Mouse (Mus musculus): ENCODE measurements around the gene Larp1b.
A peak's percentile ranks its signal among the peaks of the same experiment; 100 is the strongest.

Gene Larp1b

GRCm38 (mm10) chr3:41020687-41021086, 71.1 kb downstream of the Larp1b start:
- DNase-seq (ENCODE audit: low read depth, low spot score), result no peak

- DNase-seq (ENCODE audit: low read depth, low spot score), result no peak
Measured at GRCm38 (mm10) chr3:41021980-41022379, 72.4 kb downstream of the Larp1b start.

GRCm38 (mm10) chr3:41030705-41031104, 81.1 kb downstream of the Larp1b start:
- no peak for DNase-seq (ENCODE audit: low read depth, low spot score)

- no peak for DNase-seq (ENCODE audit: low read depth, low spot score)
Measured at GRCm38 (mm10) chr3:41031286-41032210, 81.9 kb downstream of the Larp1b start.

- no peak for DNase-seq (ENCODE audit: low read depth, low spot score)
Measured at GRCm38 (mm10) chr3:41038297-41038916, 88.8 kb downstream of the Larp1b start.

- DNase-seq (ENCODE audit: low read depth, low spot score), result no peak
Measured at GRCm38 (mm10) chr3:41041241-41041640, 91.6 kb downstream of the Larp1b start.

- peak; percentile 17 for DNase-seq (ENCODE audit: low read depth, low spot score)
Measured at GRCm38 (mm10) chr3:41042195-41042938, 92.7 kb downstream of the Larp1b start.

GRCm38 (mm10) chr3:41043756-41044354, 94.2 kb downstream of the Larp1b start:
- DNase-seq (ENCODE audit: low read depth, low spot score), result no peak

- no peak for DNase-seq (ENCODE audit: low read depth, low spot score)
Measured at GRCm38 (mm10) chr3:41047838-41048237, 98.2 kb downstream of the Larp1b start.

GRCm38 (mm10) chr3:41053334-41053733, 103.7 kb downstream of the Larp1b start:
- no peak for DNase-seq (ENCODE audit: low read depth, low spot score)

GRCm38 (mm10) chr3:41058395-41058794, 108.8 kb downstream of the Larp1b start:
- DNase-seq (ENCODE audit: low read depth, low spot score), result no peak

- DNase-seq (ENCODE audit: low read depth, low spot score), result no peak
Measured at GRCm38 (mm10) chr3:41059249-41059648, 109.6 kb downstream of the Larp1b start.

GRCm38 (mm10) chr3:41061831-41062565, 112.4 kb downstream of the Larp1b start:
- DNase-seq (ENCODE audit: low read depth, low spot score), result no peak

- no peak for DNase-seq (ENCODE audit: low read depth, low spot score)
Measured at GRCm38 (mm10) chr3:41062758-41063157, 113.1 kb downstream of the Larp1b start.

GRCm38 (mm10) chr3:41065320-41065719, 115.7 kb downstream of the Larp1b start:
- DNase-seq (ENCODE audit: low read depth, low spot score), result no peak

- DNase-seq (ENCODE audit: low read depth, low spot score), result no peak
Measured at GRCm38 (mm10) chr3:41070519-41070918, 120.9 kb downstream of the Larp1b start.

GRCm38 (mm10) chr3:41075376-41075775, 125.7 kb downstream of the Larp1b start:
- DNase-seq (ENCODE audit: low read depth, low spot score), result no peak

GRCm38 (mm10) chr3:41078673-41079072, 129.0 kb downstream of the Larp1b start:
- no peak for DNase-seq (ENCODE audit: low read depth, low spot score)

- DNase-seq (ENCODE audit: low read depth, low spot score), result no peak
Measured at GRCm38 (mm10) chr3:41080724-41081123, 131.1 kb downstream of the Larp1b start.

- DNase-seq (ENCODE audit: low read depth, low spot score), result peak; percentile 20
Measured at GRCm38 (mm10) chr3:41081474-41082301, 132.1 kb downstream of the Larp1b start.

All from forelimb bud, embryonic 11.5 days (tissue).